8 mouse cellular contexts compared by ENCODE assay signal in genomic region chr7:64871987-64872742, GRCm38 (mm10). TPM values are rescaled to one million over a fixed set of nuclear protein-coding genes. Genes with fewer than 3 reads are reported as not detected.
DNase-seq lines count a peak whose midpoint lies in the region; ATAC-seq and TF ChIP-seq lines count a peak whose summit lies in the region.

No protein-coding gene starts in this region.

- peaks cover 28% of the 10 kb centered on the region for H3K79me2 ChIP-seq in C2C12 (ENCODE audit: control insufficient read depth, insufficient read depth)

- peaks cover 12% of the 10 kb centered on the region for H3K4me1 ChIP-seq in embryonic facial prominence, embryonic 12.5 days
- H3K4me1 ChIP-seq in intestine, embryonic 15.5 days (replicated peaks): peaks cover 7% of the 10 kb centered on the region

- TF ChIP-seq CTCF in C2C12 (IDR thresholded peaks at IDR 0.05; ENCODE audit: control insufficient read depth, insufficient read depth, insufficient read length): no peak

- H3K79me3 ChIP-seq in C2C12 (ENCODE audit: low read depth): peaks cover 15% of the 10 kb centered on the region

- H3K4me3 ChIP-seq in C2C12 (ENCODE audit: insufficient read depth, poor library complexity, severe bottlenecking): peak overlapping the region; percentile 63
- H3K4me3 ChIP-seq in embryonic facial prominence, embryonic 12.5 days: peak overlapping the region; percentile 89
- H3K4me3 ChIP-seq in intestine, embryonic 15.5 days (replicated peaks): peak overlapping the region; percentile 90

- peak overlapping the region; percentile 94 for H3ac ChIP-seq in C2C12 (ENCODE audit: control insufficient read depth, insufficient read length, low read depth)

- H3K27ac ChIP-seq in embryonic facial prominence, embryonic 12.5 days: peak overlapping the region; percentile 97
- peak overlapping the region; percentile 97 for H3K27ac ChIP-seq in intestine, embryonic 15.5 days

- peak; percentile 44 for ATAC-seq in embryonic facial prominence, embryonic 12.5 days (ENCODE audit: insufficient number of reproducible peaks, insufficient read depth, low FRiP score, low TSS enrichment)
- peak; percentile 72 for ATAC-seq in intestine, embryonic 15.5 days
- ATAC-seq in monocyte, adult 5-6 weeks (replicated peaks; ENCODE audit: insufficient number of reproducible peaks, low FRiP score, low TSS enrichment, poor library complexity, severe bottlenecking): peak; percentile 19; the same call in 1 of the 2 replicates

- peak; percentile 9 for DNase-seq in cerebellum, adult 8-10 months
- DNase-seq in cerebellum, adult 11-12 months: no peak
- DNase-seq in right cerebral cortex, postnatal 4 days: no peak
- DNase-seq in right cerebral cortex, adult 18-20 months: no peak

- no peaks in the 10 kb centered on the region for H3K9me3 ChIP-seq in embryonic facial prominence, embryonic 12.5 days
- H3K9me3 ChIP-seq in intestine, embryonic 15.5 days: no peaks in the 10 kb centered on the region

- H3K9ac ChIP-seq in embryonic facial prominence, embryonic 12.5 days: peak overlapping the region; percentile 96
- H3K9ac ChIP-seq in intestine, embryonic 15.5 days: peak overlapping the region; percentile 98

- H3K36me3 ChIP-seq in C2C12 (ENCODE audit: control insufficient read depth, insufficient read depth): no peaks in the 10 kb centered on the region
- 0 out of 2 replicates have a peak, but pooled peaks cover 3% of the 10 kb centered on the region for H3K36me3 ChIP-seq in embryonic facial prominence, embryonic 12.5 days
- no peaks in the 10 kb centered on the region for H3K36me3 ChIP-seq in intestine, embryonic 15.5 days

- H3K4me2 ChIP-seq in embryonic facial prominence, embryonic 12.5 days (replicated peaks): peak overlapping the region; percentile 88
- peak overlapping the region; percentile 73 for H3K4me2 ChIP-seq in intestine, embryonic 15.5 days (replicated peaks)

- 1% methylated on average over 33 of the region's 33 CpGs for WGBS in embryonic facial prominence, embryonic 12.5 days
- 1% methylated on average over 33 of the region's 33 CpGs for WGBS in intestine, embryonic 15.5 days

- H3K27me3 ChIP-seq in C2C12 (ENCODE audit: control insufficient read depth, insufficient read depth, insufficient read length): no peaks in the 10 kb centered on the region
- no peaks in the 10 kb centered on the region for H3K27me3 ChIP-seq in embryonic facial prominence, embryonic 12.5 days
- H3K27me3 ChIP-seq in intestine, embryonic 15.5 days (replicated peaks): no peaks in the 10 kb centered on the region

TF ChIP-seq in C2C12, 6 proteins besides CTCF, POLR2A, EP300 and RAD21:
- TF ChIP-seq MYOG (IDR thresholded peaks at IDR 0.05; ENCODE audit: control insufficient read depth, extremely low read depth, insufficient read length) (no peak), FOSL1 (IDR thresholded peaks at IDR 0.05; ENCODE audit: insufficient read depth, low read length, poor library complexity, severe bottlenecking) (no peak), CEBPB (IDR thresholded peaks at IDR 0.05; ENCODE audit: low read depth) (no peak), MYOD1 (IDR thresholded peaks at IDR 0.05; ENCODE audit: control insufficient read depth, insufficient read length, low read depth) (no peak), USF1 (IDR thresholded peaks at IDR 0.05; ENCODE audit: low read depth) (no peak), MAX (IDR thresholded peaks at IDR 0.05) (no peak)

RNA-seq across cellular contexts. Expression of gene Nsmce3, which starts 0.6 kb away (rescaled TPM):
- polyA plus RNA-seq in C2C12 (2012; fragmentation: generic; extraction: Trizol): 5.9 TPM
- polyA plus RNA-seq in embryonic facial prominence, embryonic 12.5 days (2016; fragmentation: Nextera tagmentation; extraction: Ambion mirVana): 13.3 and 13.4 TPM in 2 replicates
- 11.3 and 11.9 TPM in 2 replicates for polyA plus RNA-seq in intestine, embryonic 15.5 days (2015; fragmentation: Nextera tagmentation; extraction: Ambion mirVana)
- total RNA-seq in monocyte, adult 5-6 weeks (2017): 6.0 to 7.1 TPM (median 7.1 TPM) in 3 replicates

Comparison
In these comparisons a context has a peak if more than half of its experiments do, and no peak if none do; other contexts are left out.
1. ATAC-seq: peak in every context shown above with its lines; median percentile 72 in intestine, embryonic 15.5 days; 44 in embryonic facial prominence, embryonic 12.5 days; 19 in monocyte, adult 5-6 weeks.